Mouse (Mus musculus): ENCODE results near the gene Syt6. TPM values are rescaled to one million over a fixed set of nuclear protein-coding genes. Genes with fewer than 3 reads are reported as not detected.

Syt6 gene
- polyA plus RNA-seq, 1 experiment from 2014 or later, result 9.3 TPM

Small RNA genes within 50 kb of the gene (microRNA-seq; reads per million reads assigned to microRNA genes)
- not detected for gene Gm25325

Other genes starting within 250 kb of the Syt6 start
- 0.11 TPM in 1 of 2 replicates, not detected in the other for gene Atg4a-ps, start 70.8 kb downstream of the Syt6 start, polyA plus RNA-seq (2015; fragmentation: Nextera tagmentation; extraction: Ambion mirVana)
- gene Olfml3, start 162.8 kb downstream of the Syt6 start, polyA plus RNA-seq (2015; fragmentation: Nextera tagmentation; extraction: Ambion mirVana), result 14.2 and 16.8 TPM in 2 replicates
- not detected in 2 replicates for gene Gm10964, start 164.1 kb downstream of the Syt6 start, polyA plus RNA-seq (2015; fragmentation: Nextera tagmentation; extraction: Ambion mirVana)
- 10.6 and 11.7 TPM in 2 replicates for gene Hipk1, start 216.3 kb downstream of the Syt6 start, polyA plus RNA-seq (2015; fragmentation: Nextera tagmentation; extraction: Ambion mirVana)
- gene Dclre1b, start 234.2 kb downstream of the Syt6 start, polyA plus RNA-seq (2015; fragmentation: Nextera tagmentation; extraction: Ambion mirVana), result 17.2 and 24.6 TPM in 2 replicates
- 23.3 and 23.9 TPM in 2 replicates for gene Ap4b1, start 234.3 kb downstream of the Syt6 start, polyA plus RNA-seq (2015; fragmentation: Nextera tagmentation; extraction: Ambion mirVana)
- gene Gm43064, start 234.3 kb downstream of the Syt6 start, polyA plus RNA-seq (2015; fragmentation: Nextera tagmentation; extraction: Ambion mirVana), result 0.21 and 0.54 TPM in 2 replicates